Mouse (Mus musculus) MEL (cell line): Measurements from ENCODE around the gene Mettl16. TPM values are rescaled to one million over a fixed set of nuclear protein-coding genes. Genes with fewer than 3 reads are reported as not detected.
A peak's percentile ranks its signal among the peaks of the same experiment; 100 is the strongest.

Experiments used
- DNase-seq: peaks from one replicate; pipeline ENCODE4 v3.0.0; 2011; ENCODE audit warnings: low read depth, low spot score
- H3K27ac ChIP-seq: 2 replicates; pipeline ENCODE4 v1.5.1; 2012; ENCODE audit warnings: low read depth, mild to moderate bottlenecking, control low read depth, low read length, moderate library complexity; ENCODE audit not compliant: control insufficient read depth
- H3K27me3 ChIP-seq, 2 experiments: fragments of 150-350 bp in 1 of 2; sonication (generic) in 1 of 2; 2 replicates each; pipeline ENCODE4 v1.6.1; 2012; ENCODE audit warnings: low read length in 2 of 2, mild to moderate bottlenecking in 2 of 2, improper control_type of control experiment in 1 of 2, moderate library complexity in 1 of 2; ENCODE audit not compliant: insufficient read depth in 2 of 2, control insufficient read depth in 1 of 2
- H3K36me3 ChIP-seq, 2 experiments: 2 replicates each; pipeline ENCODE4 v1.6.1; 2012 to 2014; ENCODE audit warnings: low read length in 2 of 2, improper control_type of control experiment in 1 of 2, inconsistent platforms in 1 of 2, mild to moderate bottlenecking in 1 of 2; ENCODE audit not compliant: insufficient read depth in 2 of 2, control insufficient read depth in 1 of 2
- H3K4me1 ChIP-seq, 2 experiments: fragments of 150-350 bp in 1 of 2; sonication (generic) in 1 of 2; 2 replicates each; pipeline ENCODE4 v1.6.1; 2012; ENCODE audit warnings: low read length in 2 of 2, improper control_type of control experiment in 1 of 2, mild to moderate bottlenecking in 1 of 2; ENCODE audit not compliant: insufficient read depth in 2 of 2, control insufficient read depth in 1 of 2
- H3K4me3 ChIP-seq, 2 experiments: fragments of 150-350 bp in 1 of 2; sonication (generic) in 1 of 2; 2 replicates each; pipeline ENCODE4 v1.5.1; 2012; ENCODE audit warnings: low read depth in 2 of 2, low read length in 2 of 2, mild to moderate bottlenecking in 2 of 2, moderate library complexity in 2 of 2, control low read depth in 1 of 2, improper control_type of control experiment in 1 of 2; ENCODE audit not compliant: control insufficient read depth in 1 of 2, insufficient read depth in 1 of 2
- H3K79me2 ChIP-seq: 2 replicates; pipeline ENCODE4 v1.6.1; 2012; ENCODE audit warnings: mild to moderate bottlenecking, low read length, moderate library complexity; ENCODE audit not compliant: control insufficient read depth, poor library complexity, insufficient read depth
- H3K9ac ChIP-seq: 2 replicates; pipeline ENCODE4 v1.6.1; 2012; ENCODE audit warnings: low read depth, mild to moderate bottlenecking, control low read depth, low read length, moderate library complexity; ENCODE audit not compliant: control insufficient read depth, poor library complexity, severe bottlenecking
- H3K9me3 ChIP-seq: fragments of 150-350 bp; sonication (generic); replicated peaks from 2 replicates; pipeline ENCODE4 v1.6.1; 2012; ENCODE audit warnings: mild to moderate bottlenecking, low read length, improper control_type of control experiment, moderate library complexity; ENCODE audit not compliant: insufficient read depth
- CTCF ChIP-seq, 3 experiments: IDR thresholded peaks in 2 of 3; conservative IDR thresholded peaks in 1 of 3; 2 replicates each; pipeline ENCODE4 v1.5.1; 2011 to 2012; ENCODE audit warnings: low read length in 3 of 3, low read depth in 2 of 3, mild to moderate bottlenecking in 2 of 3, improper control_type of control experiment in 1 of 3, inconsistent platforms in 1 of 3, mixed read lengths in 1 of 3, moderate library complexity in 1 of 3; ENCODE audit not compliant: control insufficient read depth in 1 of 3, insufficient read depth in 1 of 3, poor library complexity in 1 of 3, severe bottlenecking in 1 of 3
- E2F4 ChIP-seq: IDR thresholded peaks from 2 replicates; pipeline ENCODE4 v1.6.1; 2011; ENCODE audit warnings: low read depth, low read length, improper control_type of control experiment, borderline replicate concordance
- ELF1 ChIP-seq: IDR thresholded peaks from 2 replicates; pipeline ENCODE4 v1.6.1; 2014; ENCODE audit warnings: low read depth, mild to moderate bottlenecking, inconsistent platforms, low read length, improper control_type of control experiment, moderate library complexity
- EP300 ChIP-seq, 2 experiments: IDR thresholded peaks; 2 replicates each; pipeline ENCODE4 v1.6.1; 2011; ENCODE audit warnings: improper control_type of control experiment in 2 of 2, low read length in 2 of 2, low read depth in 1 of 2, mild to moderate bottlenecking in 1 of 2
- GABPA ChIP-seq: IDR thresholded peaks from 2 replicates; pipeline ENCODE4 v1.6.1; 2012; ENCODE audit warnings: low read depth, mild to moderate bottlenecking, inconsistent platforms, low read length, improper control_type of control experiment, moderate library complexity
- HCFC1 ChIP-seq: IDR thresholded peaks from 2 replicates; pipeline ENCODE4 v1.6.1; 2012; ENCODE audit warnings: low read depth, mild to moderate bottlenecking, inconsistent platforms, low read length, improper control_type of control experiment, moderate library complexity
- JUND ChIP-seq: IDR thresholded peaks from 2 replicates; pipeline ENCODE4 v1.6.1; 2011; ENCODE audit warnings: low read depth, mild to moderate bottlenecking, improper control_type of control experiment, low read length
- MAFK ChIP-seq: IDR thresholded peaks from 2 replicates; pipeline ENCODE4 v1.6.1; 2011; ENCODE audit warnings: low read depth, mild to moderate bottlenecking, low read length, improper control_type of control experiment, borderline replicate concordance
- MAX ChIP-seq: IDR thresholded peaks from 2 replicates; pipeline ENCODE4 v1.6.1; 2011; ENCODE audit warnings: low read length, improper control_type of control experiment
- MAZ ChIP-seq: IDR thresholded peaks from 2 replicates; pipeline ENCODE4 v1.6.1; 2012; ENCODE audit warnings: low read depth, mild to moderate bottlenecking, inconsistent platforms, low read length, improper control_type of control experiment
- MEF2A ChIP-seq: IDR thresholded peaks from 2 replicates; pipeline ENCODE4 v1.6.1; 2014; ENCODE audit warnings: low read depth, mild to moderate bottlenecking, inconsistent platforms, low read length, improper control_type of control experiment; ENCODE audit not compliant: poor library complexity, insufficient replicate concordance, severe bottlenecking; ENCODE audit errors: extremely low read depth
- MYB ChIP-seq: IDR thresholded peaks from 2 replicates; pipeline ENCODE4 v1.6.1; 2011; ENCODE audit warnings: mild to moderate bottlenecking, low read depth, low read length, improper control_type of control experiment
- POLR2A ChIP-seq, 2 experiments: IDR thresholded peaks; 2 replicates each; pipeline ENCODE4 v1.6.1; 2011 to 2012; ENCODE audit warnings: low read length in 2 of 2, mild to moderate bottlenecking in 2 of 2, control low read depth in 1 of 2, improper control_type of control experiment in 1 of 2, low read depth in 1 of 2, moderate library complexity in 1 of 2; ENCODE audit not compliant: control insufficient read depth in 1 of 2, insufficient read depth in 1 of 2, poor library complexity in 1 of 2
- RAD21 ChIP-seq: IDR thresholded peaks from 2 replicates; pipeline ENCODE4 v1.6.1; 2011; ENCODE audit warnings: mild to moderate bottlenecking, low read depth, low read length, improper control_type of control experiment
- RCOR1 ChIP-seq: IDR thresholded peaks from 2 replicates; pipeline ENCODE4 v1.6.1; 2012; ENCODE audit warnings: low read depth, mild to moderate bottlenecking, inconsistent platforms, low read length, improper control_type of control experiment
- SIN3A ChIP-seq: IDR thresholded peaks from 2 replicates; pipeline ENCODE4 v1.6.1; 2012; ENCODE audit warnings: low read length, improper control_type of control experiment, inconsistent platforms
- SMC3 ChIP-seq: IDR thresholded peaks from 2 replicates; pipeline ENCODE4 v1.6.1; 2011; ENCODE audit warnings: low read depth, low read length, improper control_type of control experiment
- UBTF ChIP-seq: IDR thresholded peaks from 2 replicates; pipeline ENCODE4 v1.6.1; 2012; ENCODE audit warnings: low read depth, mild to moderate bottlenecking, inconsistent platforms, low read length, improper control_type of control experiment, moderate library complexity, borderline replicate concordance; ENCODE audit not compliant: insufficient read depth
- USF1 ChIP-seq: IDR thresholded peaks from 2 replicates; pipeline ENCODE4 v1.6.1; 2014; ENCODE audit warnings: low read depth, mild to moderate bottlenecking, inconsistent platforms, low read length, improper control_type of control experiment, moderate library complexity
- ZC3H11A ChIP-seq: IDR thresholded peaks from 2 replicates; pipeline ENCODE4 v1.6.1; 2012; ENCODE audit warnings: low read depth, mild to moderate bottlenecking, inconsistent platforms, low read length, improper control_type of control experiment
- ZMIZ1 ChIP-seq: IDR thresholded peaks from 2 replicates; pipeline ENCODE4 v1.6.1; 2012; ENCODE audit warnings: low read depth, mild to moderate bottlenecking, inconsistent platforms, low read length, improper control_type of control experiment, moderate library complexity
- ZNF384 ChIP-seq: IDR thresholded peaks from 2 replicates; pipeline ENCODE4 v1.6.1; 2012; ENCODE audit warnings: low read depth, mild to moderate bottlenecking, inconsistent platforms, low read length, improper control_type of control experiment
- polyA plus RNA-seq, 2 experiments: library from polyadenylated mRNA; stranded (reverse) in 1 of 2; unstranded in 1 of 2; fragments of >175 nt in 1 of 2; fragments of >200 nt in 1 of 2; gene quantifications; 2 replicates each; pipeline versions ENCODE4 v1.2.1 to v1.2.4; 2012; ENCODE audit warnings: low replicate concordance in 2 of 2, low read depth in 1 of 2; ENCODE audit not compliant: insufficient read length in 2 of 2, insufficient read depth in 1 of 2, missing spikeins in 1 of 2
- total RNA-seq: library from RNA; depleted of rRNA; stranded (reverse); fragments of 300-350 nt; gene quantifications from 2 replicates; pipeline ENCODE4 v1.2.3, GENCODE M21; 2012

The Mettl16 gene
- total and polyA plus RNA-seq, 3 experiments, result 76.3 to 116 TPM; not detected in 1

DNA sequence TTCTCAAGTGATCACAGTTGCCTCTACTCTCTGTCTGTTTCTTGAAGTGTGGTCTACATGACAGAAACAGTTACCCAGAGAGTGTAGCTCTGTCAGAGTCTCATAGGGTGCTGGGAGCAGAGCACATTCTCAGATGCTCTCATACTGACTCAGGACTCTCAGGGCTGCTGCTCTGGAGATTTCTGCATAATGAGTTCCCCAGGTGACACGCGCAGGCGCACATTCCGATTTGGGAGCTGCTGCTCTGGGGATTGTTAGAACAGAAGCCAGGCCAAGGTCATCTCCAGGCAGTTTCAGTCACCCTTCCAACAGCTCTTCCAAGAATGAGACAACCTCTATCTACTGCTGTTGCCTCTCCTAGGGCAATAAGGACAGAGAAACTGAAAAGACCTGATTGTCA is 3.2 kb upstream of the Mettl16 start:
- no peaks in the 10 kb centered on the region for H3K9me3 ChIP-seq
- TF ChIP-seq UBTF (no peak), ELF1 (no peak), MAFK (no peak), ZMIZ1 (no peak), SIN3A (no peak), MAX (no peak), RCOR1 (no peak), MYB (no peak)
- TF ChIP-seq, all 39 proteins: peak for 0
- Histone ChIP-seq H3K4me1 (peaks cover 6 to 17% of the 10 kb centered on the region in 2 experiments; a peak in 3 of 4 replicates), H3K79me2 (peaks cover 17% of the 10 kb centered on the region), H3K9ac (no peak overlapping the region), H3K27ac (no peak overlapping the region), H3K27me3 (no peaks in the 10 kb centered on the region), H3K36me3 (peaks cover 2 to 15% of the 10 kb centered on the region in 2 experiments; a peak in 2 of 4 replicates), H3K4me3 (no peak overlapping the region)
- no peak for DNase-seq

DNA sequence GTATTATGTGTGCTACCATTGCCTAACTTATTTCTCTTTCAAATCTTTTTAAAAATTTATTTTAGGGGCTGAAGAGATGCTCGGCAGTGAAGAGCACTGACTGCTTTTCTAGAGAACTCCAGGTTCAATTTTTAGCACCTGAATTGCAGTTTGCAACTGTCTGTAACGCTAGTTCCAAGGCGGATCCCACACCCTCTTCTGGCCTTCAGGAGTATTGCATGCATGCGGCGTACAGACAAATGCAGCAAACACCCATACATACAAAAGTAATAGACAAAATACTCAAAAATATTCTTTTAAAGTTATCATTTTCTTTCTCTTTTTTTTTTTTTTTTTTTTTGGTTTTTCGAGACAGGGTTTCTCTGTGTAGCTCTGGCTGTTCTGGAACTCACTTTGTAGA is 2.6 kb upstream of the Mettl16 start:
- no peaks in the 10 kb centered on the region for H3K27me3 ChIP-seq
- TF ChIP-seq JUND (no peak), MEF2A (no peak), GABPA (no peak), ELF1 (no peak), MAFK (no peak), CTCF (IDR thresholded peaks at IDR 0.05 in 2 of 3, conservative IDR thresholded peaks at IDR 0.05 in 1 of 3; ENCODE audit: control insufficient read depth in 1 of 3, insufficient read depth in 1 of 3, low read depth in 2 of 3, low read length in 3 of 3, poor library complexity in 1 of 3, severe bottlenecking in 1 of 3) (peak; percentile 78 to 86 (median 84)), ZC3H11A (peak; percentile 73), RCOR1 (no peak), MAZ (no peak), SMC3 (peak; percentile 93), ZMIZ1 (no peak), HCFC1 (peak; percentile 44; the same call in 1 of the 2 replicates), POLR2A (IDR thresholded peaks at IDR 0.05; ENCODE audit: control insufficient read depth in 1 of 2, insufficient read depth in 1 of 2, low read depth in 1 of 2, low read length in 2 of 2, poor library complexity in 1 of 2) (no peak), RAD21 (peak; percentile 66), USF1 (no peak), EP300 (IDR thresholded peaks at IDR 0.05; ENCODE audit: low read depth in 1 of 2, low read length in 2 of 2) (no peak), SIN3A (peak; percentile 46; the same call in 1 of the 2 replicates), E2F4 (no peak), ZNF384 (peak; percentile 12; the same call in 1 of the 2 replicates)
- H3K9ac ChIP-seq, result no peak overlapping the region
- H3K9me3 ChIP-seq, result no peaks in the 10 kb centered on the region
- peaks cover 10 to 21% of the 10 kb centered on the region in 2 experiments; a peak in 3 of 4 replicates for H3K4me1 ChIP-seq
- H3K36me3 ChIP-seq, result peaks cover 2 to 20% of the 10 kb centered on the region in 2 experiments; a peak in 2 of 4 replicates
- H3K79me2 ChIP-seq, result peaks cover 23% of the 10 kb centered on the region
- no peak overlapping the region for H3K4me3 ChIP-seq
- no peak overlapping the region for H3K27ac ChIP-seq
- peak; percentile 88 for DNase-seq
